Mouse (Mus musculus): Measurements from ENCODE around the gene Snx1.

DNA sequence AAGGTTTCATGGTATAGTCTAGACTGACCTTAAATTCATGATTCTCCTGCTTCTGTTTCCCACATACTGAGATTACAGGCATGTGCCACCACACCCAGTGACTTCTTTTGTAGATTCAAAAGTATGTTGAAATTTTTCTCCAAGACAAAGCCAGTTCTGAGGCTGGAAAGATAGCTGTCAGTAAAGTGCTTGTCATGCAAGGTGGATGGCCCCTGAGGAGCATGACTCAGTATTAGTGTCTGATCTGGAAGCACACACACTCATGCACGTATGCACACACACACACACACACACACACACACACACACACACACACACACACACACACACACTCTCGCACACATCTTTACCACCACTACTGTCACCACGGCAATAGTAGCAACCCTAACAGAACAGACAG, 48.6 kb upstream of the Snx1 start:
- TF ChIP-seq CTCF (conservative IDR thresholded peaks at IDR 0.05; ENCODE audit: insufficient read depth, insufficient read length, low read depth, low read length) (no peak), POLR2A (IDR thresholded peaks at IDR 0.05; ENCODE audit: low read depth, low read length) (no peak)

Measured in kidney, adult 2 months (tissue).